Comparison of ENCODE assay signal across 1 mouse cellular context in the genomic region with DNA sequence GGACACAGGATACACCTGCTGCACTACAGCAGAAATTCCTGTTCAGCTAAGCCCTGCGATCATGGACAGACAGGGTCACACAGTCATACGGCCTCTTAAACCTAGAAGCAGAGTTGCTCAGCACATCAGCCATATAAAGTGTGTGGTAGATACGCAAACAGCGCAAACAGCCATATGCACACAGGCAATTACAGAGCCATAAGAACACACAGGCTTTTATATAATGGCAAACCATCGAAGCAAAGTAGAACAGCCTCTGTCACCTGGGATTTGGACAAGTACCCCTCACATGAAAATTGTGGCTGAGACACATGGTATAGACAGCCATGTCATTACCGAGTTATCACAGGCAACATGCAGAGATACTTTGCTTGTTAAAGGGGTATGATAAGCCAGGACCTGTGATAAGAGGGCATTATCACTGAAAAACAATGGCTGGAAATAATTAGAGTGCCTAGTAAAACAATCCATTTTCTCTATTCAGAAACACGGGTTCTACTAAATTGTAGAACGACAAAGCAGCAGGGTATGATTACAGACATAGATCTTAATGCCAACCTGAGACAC.
TF ChIP-seq lines count a peak whose summit lies in the region.

No protein-coding gene starts in this region.

TF ChIP-seq in MEL, 35 proteins besides CTCF, POLR2A, EP300 and RAD21 (continued from another document):
- TF ChIP-seq POLR2AphosphoS5 (IDR thresholded peaks at IDR 0.05; ENCODE audit: borderline replicate concordance, low read depth, low read length): no peak
- TF ChIP-seq CHD1 (IDR thresholded peaks at IDR 0.05; ENCODE audit: low read depth, low read length): 0 out of 2 replicates have a peak, but pooled peaks have one; percentile 44
- no peak for TF ChIP-seq TBP (IDR thresholded peaks at IDR 0.05; ENCODE audit: low read depth, low read length)
- TF ChIP-seq ETS1 (IDR thresholded peaks at IDR 0.05; ENCODE audit: low read depth, low read length): peak; percentile 92
- no peak; the same call in 1 of the 2 replicates for TF ChIP-seq GABPA (IDR thresholded peaks at IDR 0.05; ENCODE audit: low read depth, low read length)
- TF ChIP-seq ZMIZ1 (IDR thresholded peaks at IDR 0.05; ENCODE audit: low read depth, low read length): no peak
- no peak for TF ChIP-seq ZKSCAN1 (IDR thresholded peaks at IDR 0.05; ENCODE audit: low read depth, low read length)
- TF ChIP-seq SMC3 (IDR thresholded peaks at IDR 0.05; ENCODE audit: low read depth, low read length): no peak
- no peak for TF ChIP-seq UBTF (IDR thresholded peaks at IDR 0.05; ENCODE audit: borderline replicate concordance, insufficient read depth, low read depth, low read length)
- no peak for TF ChIP-seq MYB (IDR thresholded peaks at IDR 0.05; ENCODE audit: low read depth, low read length)
- TF ChIP-seq MAX (IDR thresholded peaks at IDR 0.05; ENCODE audit: low read length): peak; percentile 60; the same call in 1 of the 2 replicates
- peak; percentile 77 for TF ChIP-seq MXI1 (IDR thresholded peaks at IDR 0.05; ENCODE audit: low read depth, low read length)
- no peak; the same call in 1 of the 2 replicates for TF ChIP-seq KAT2A (conservative IDR thresholded peaks at IDR 0.05; ENCODE audit: low read depth, low read length)
- no peak for TF ChIP-seq POLR2AphosphoS2 (IDR thresholded peaks at IDR 0.05; ENCODE audit: low read length)
- no peak; the same call in 1 of the 2 replicates for TF ChIP-seq HCFC1 (IDR thresholded peaks at IDR 0.05; ENCODE audit: low read depth, low read length)
- TF ChIP-seq JUND (IDR thresholded peaks at IDR 0.05; ENCODE audit: low read depth, low read length): no peak
- TF ChIP-seq RCOR1 (IDR thresholded peaks at IDR 0.05; ENCODE audit: low read depth, low read length): peak; percentile 85
- no peak for TF ChIP-seq E2F4 (IDR thresholded peaks at IDR 0.05; ENCODE audit: borderline replicate concordance, low read depth, low read length)
- TF ChIP-seq MAZ (IDR thresholded peaks at IDR 0.05; ENCODE audit: low read depth, low read length): no peak
- TF ChIP-seq MEF2A (IDR thresholded peaks at IDR 0.05; ENCODE audit: extremely low read depth, insufficient replicate concordance, low read depth, low read length, poor library complexity, severe bottlenecking): no peak; the same call in 1 of the 2 replicates
- no peak for TF ChIP-seq NRF1 (IDR thresholded peaks at IDR 0.05; ENCODE audit: insufficient read depth, low read depth, low read length, poor library complexity, severe bottlenecking)
- peak; percentile 98 for TF ChIP-seq GATA1 (IDR thresholded peaks at IDR 0.05; ENCODE audit: low read depth, low read length)
- TF ChIP-seq MAFK (IDR thresholded peaks at IDR 0.05; ENCODE audit: borderline replicate concordance, low read depth, low read length): no peak
- TF ChIP-seq MYC (IDR thresholded peaks at IDR 0.05; ENCODE audit: low read depth, low read length): peak; percentile 78; the same call in 1 of the 2 replicates
- TF ChIP-seq USF1 (IDR thresholded peaks at IDR 0.05; ENCODE audit: low read depth, low read length): no peak
- TF ChIP-seq ZNF384 (IDR thresholded peaks at IDR 0.05; ENCODE audit: low read depth, low read length): no peak
